Comparison of ENCODE assay signal across 15 mouse cellular contexts in genomic region chr13:36728509-36728908, GRCm38 (mm10). TPM values are rescaled to one million over a fixed set of nuclear protein-coding genes. Genes with fewer than 3 reads are reported as not detected.
DNase-seq lines count a peak whose midpoint lies in the region; ATAC-seq and TF ChIP-seq lines count a peak whose summit lies in the region.
"Had no signal": no experiment of that assay in that cellular context is flagged by ENCODE, and none has a peak within 500 bp of the region (broad histone marks: within the 10 kb centered on the region; RNA-seq: fewer than 3 reads in every experiment).

No protein-coding gene starts in this region.

- peaks cover 13% of the 10 kb centered on the region for H3K27me3 ChIP-seq in forebrain, embryonic 16.5 days (replicated peaks; ENCODE audit: control insufficient read depth, insufficient read depth, low read length)
- peaks cover 61% of the 10 kb centered on the region for H3K27me3 ChIP-seq in limb, embryonic 11.5 days (ENCODE audit: control insufficient read depth, insufficient read depth, low read length)
- no peaks in the 10 kb centered on the region; the same call in 1 of the 2 replicates for H3K27me3 ChIP-seq in midbrain, postnatal 0 days (ENCODE audit: insufficient read depth, low read length)

- peak overlapping the region; percentile 29; the same call in 1 of the 2 replicates for H3K27ac ChIP-seq in forebrain, embryonic 16.5 days (ENCODE audit: low read length)
- H3K27ac ChIP-seq in limb, embryonic 11.5 days (replicated peaks; ENCODE audit: low read depth, low read length), result no peak overlapping the region
- H3K27ac ChIP-seq in midbrain, postnatal 0 days (ENCODE audit: low read depth, low read length), result peak overlapping the region; percentile 92
- H3K27ac ChIP-seq: embryonic facial prominence, embryonic 13.5 days; heart, adult 2 months had no signal

- peak; percentile 70 for DNase-seq in heart, adult 11 months
- no peak for DNase-seq in heart, postnatal 10 days
- no peak for DNase-seq in limb, embryonic 11.5 days (ENCODE audit: low spot score)
- DNase-seq in midbrain, postnatal 0 days (ENCODE audit: low spot score), result no peak
- DNase-seq in adrenal gland, adult 8-10 months, result no peak
- no peak for DNase-seq in right cerebral cortex, postnatal 14 days
- DNase-seq in frontal cortex, postnatal 14 days (ENCODE audit: low spot score in 2 of 2), result no peak
- DNase-seq: B cell, adult 2 months; heart, adult 2 months; heart, postnatal 14 days; kidney, adult 18-20 months; right cerebral cortex, postnatal 25 days had no signal

- no peak overlapping the region for H3K9ac ChIP-seq in forebrain, embryonic 16.5 days (replicated peaks; ENCODE audit: low read depth, low read length)
- H3K9ac ChIP-seq in limb, embryonic 11.5 days (ENCODE audit: low read length), result no peak overlapping the region
- no peak overlapping the region for H3K9ac ChIP-seq in midbrain, postnatal 0 days (replicated peaks; ENCODE audit: low read length, poor library complexity, severe bottlenecking)
- H3K9ac ChIP-seq: embryonic facial prominence, embryonic 13.5 days had no signal

- 20% methylated on average over 5 of the region's 5 CpGs for WGBS in forebrain, embryonic 16.5 days
- WGBS in limb, embryonic 11.5 days, result 15% methylated on average over 5 of the region's 5 CpGs
- 10% methylated on average over 5 of the region's 5 CpGs for WGBS in midbrain, postnatal 0 days

- peak overlapping the region; percentile 22 for H3K4me3 ChIP-seq in forebrain, embryonic 16.5 days (replicated peaks; ENCODE audit: low read length)
- peak overlapping the region; percentile 39; the same call in 1 of the 2 replicates for H3K4me3 ChIP-seq in limb, embryonic 11.5 days (ENCODE audit: low read depth, low read length)
- H3K4me3 ChIP-seq in midbrain, postnatal 0 days (ENCODE audit: low read depth, low read length), result peak overlapping the region; percentile 54; the same call in 1 of the 2 replicates
- H3K4me3 ChIP-seq: embryonic facial prominence, embryonic 13.5 days; heart, adult 2 months had no signal

- H3K9me3 ChIP-seq in forebrain, embryonic 16.5 days (ENCODE audit: control insufficient read depth, low read length), result no peaks in the 10 kb centered on the region
- no peaks in the 10 kb centered on the region for H3K9me3 ChIP-seq in limb, embryonic 11.5 days (ENCODE audit: control insufficient read depth, low read length)
- H3K9me3 ChIP-seq in midbrain, postnatal 0 days (ENCODE audit: low read length), result no peaks in the 10 kb centered on the region
- H3K9me3 ChIP-seq: embryonic facial prominence, embryonic 13.5 days had no signal

- no peak for TF ChIP-seq CTCF in midbrain, postnatal 0 days (IDR thresholded peaks at IDR 0.05)

- intact Hi-C loops in heart, postnatal 10 days (cut with DNase I), result loop anchor here (5.0 to 10.0 kb wide), 2 partner anchors 446 to 714 kb away; no protein-coding TSS in a partner anchor

- peak overlapping the region; percentile 69 for H3K4me2 ChIP-seq in forebrain, embryonic 16.5 days (ENCODE audit: low read length)
- peak overlapping the region; percentile 72; the same call in 1 of the 2 replicates for H3K4me2 ChIP-seq in limb, embryonic 11.5 days (ENCODE audit: low read depth, severe bottlenecking)
- peak overlapping the region; percentile 60 for H3K4me2 ChIP-seq in midbrain, postnatal 0 days (ENCODE audit: low read depth, low read length, poor library complexity, severe bottlenecking)
- H3K4me2 ChIP-seq: embryonic facial prominence, embryonic 13.5 days had no signal

- H3K36me3 ChIP-seq in forebrain, embryonic 16.5 days (ENCODE audit: control insufficient read depth, insufficient read depth), result no peaks in the 10 kb centered on the region
- H3K36me3 ChIP-seq in limb, embryonic 11.5 days (ENCODE audit: control insufficient read depth, insufficient read depth, low read length), result no peaks in the 10 kb centered on the region
- no peaks in the 10 kb centered on the region for H3K36me3 ChIP-seq in midbrain, postnatal 0 days (ENCODE audit: insufficient read depth, low read length)
- H3K36me3 ChIP-seq: embryonic facial prominence, embryonic 13.5 days had no signal

- no peak for ATAC-seq in forebrain, embryonic 16.5 days
- no peak for ATAC-seq in limb, embryonic 11.5 days (ENCODE audit: insufficient number of reproducible peaks, low FRiP score, low TSS enrichment, low read depth)
- no peak for ATAC-seq in midbrain, postnatal 0 days (ENCODE audit: low FRiP score)

- peaks cover 48% of the 10 kb centered on the region for H3K4me1 ChIP-seq in forebrain, embryonic 16.5 days (replicated peaks; ENCODE audit: control insufficient read depth, insufficient read depth, low read length)
- peaks cover 18% of the 10 kb centered on the region for H3K4me1 ChIP-seq in limb, embryonic 11.5 days (ENCODE audit: control insufficient read depth, insufficient read depth, low read length)
- H3K4me1 ChIP-seq in midbrain, postnatal 0 days (ENCODE audit: insufficient read depth, low read length), result no peaks in the 10 kb centered on the region

RNA-seq across cellular contexts. Expression of gene Nrn1, which starts 6.4 kb away (rescaled TPM):
- total RNA-seq in heart, postnatal 10 days (2021), result 1 to 10 TPM in 1 of 2 experiments, under 1 TPM in 1; 0.94 to 1.1 TPM
- 51.0 and 51.3 TPM in 2 replicates for polyA plus RNA-seq in forebrain, embryonic 16.5 days (2015; fragmentation: Nextera tagmentation; extraction: Ambion mirVana)
- polyA plus RNA-seq in limb, embryonic 11.5 days (2014; fragmentation: Nextera tagmentation; extraction: Ambion mirVana), result 1.8 and 2.1 TPM in 2 replicates
- total RNA-seq in midbrain, postnatal 0 days (2014; rRNA removed), result 122 and 155 TPM in 2 replicates
- polyA plus RNA-seq in midbrain, postnatal 0 days (2015; fragmentation: Nextera tagmentation; extraction: Ambion mirVana), result 54.0 and 67.8 TPM in 2 replicates
- 1 to 10 TPM; 2.8 to 6.1 (median 3.7) TPM for total RNA-seq in adrenal gland, adult 8-10 months (2022)
- total RNA-seq: megakaryocyte, adult 5-6 weeks had no signal

Comparison
In these comparisons a context has a peak if more than half of its experiments do, and no peak if none do; other contexts are left out.
1. RNA of gene Nrn1, which starts 6.4 kb away (total RNA-seq): 122 to 155 TPM in midbrain, postnatal 0 days; 2.8 to 6.1 TPM in adrenal gland, adult 8-10 months and 0.94 to 1.1 TPM in heart, postnatal 10 days; every median in the first group is over 10 times any median in the second.
2. Peak in every context shown above with its lines, with median percentiles within 50 percentile points of each other: H3K4me2 ChIP-seq and H3K4me3 ChIP-seq.